Mouse (Mus musculus) layer of hippocampus, adult 11-12 months (tissue): ENCODE measurements around the gene Ralgapa2.

Experiments
- DNase-seq: peaks from one replicate; pipeline ENCODE4 v3.0.0; 2022; ENCODE audit warnings: low spot score

Ralgapa2 gene

GRCm38 (mm10) chr2:146428751-146429150 is 83.4 kb downstream of the Ralgapa2 start:
- no peak for DNase-seq

GRCm38 (mm10) chr2:146427380-146427779 is 84.8 kb downstream of the Ralgapa2 start:
- DNase-seq: no peak

GRCm38 (mm10) chr2:146426321-146426720 is 85.8 kb downstream of the Ralgapa2 start:
- DNase-seq: no peak

GRCm38 (mm10) chr2:146425235-146425634 is 86.9 kb downstream of the Ralgapa2 start:
- DNase-seq: peak; percentile 29

- DNase-seq: no peak
Observed at GRCm38 (mm10) chr2:146423710-146424301, 88.3 kb downstream of the Ralgapa2 start.

- no peak for DNase-seq
Observed at GRCm38 (mm10) chr2:146423032-146423691, 89.0 kb downstream of the Ralgapa2 start.

GRCm38 (mm10) chr2:146416283-146416682 is 95.9 kb downstream of the Ralgapa2 start:
- no peak for DNase-seq

GRCm38 (mm10) chr2:146414484-146415291 is 97.5 kb downstream of the Ralgapa2 start:
- peak; percentile 85 for DNase-seq

- no peak for DNase-seq
Observed at GRCm38 (mm10) chr2:146412733-146413132, 99.4 kb downstream of the Ralgapa2 start.

- no peak for DNase-seq
Observed at GRCm38 (mm10) chr2:146411904-146412303, 100.2 kb downstream of the Ralgapa2 start.

- no peak for DNase-seq
Observed at GRCm38 (mm10) chr2:146407078-146407477, 105.1 kb downstream of the Ralgapa2 start.

GRCm38 (mm10) chr2:146401588-146401987 is 110.6 kb downstream of the Ralgapa2 start:
- no peak for DNase-seq

- DNase-seq: no peak
Observed at GRCm38 (mm10) chr2:146400738-146401137, 111.4 kb downstream of the Ralgapa2 start.

- peak; percentile 46 for DNase-seq
Observed at GRCm38 (mm10) chr2:146398211-146398865, 113.8 kb downstream of the Ralgapa2 start.

GRCm38 (mm10) chr2:146387211-146387610 is 124.9 kb downstream of the Ralgapa2 start:
- no peak for DNase-seq

- DNase-seq: no peak
Observed at GRCm38 (mm10) chr2:146384582-146384981, 127.6 kb downstream of the Ralgapa2 start.

- DNase-seq: no peak
Observed at GRCm38 (mm10) chr2:146376293-146376692, 135.9 kb downstream of the Ralgapa2 start.

GRCm38 (mm10) chr2:146366098-146366497 is 146.0 kb downstream of the Ralgapa2 start:
- no peak for DNase-seq

GRCm38 (mm10) chr2:146365368-146365983 is 146.7 kb downstream of the Ralgapa2 start:
- no peak for DNase-seq

GRCm38 (mm10) chr2:146363483-146363882 is 148.7 kb downstream of the Ralgapa2 start:
- DNase-seq: peak; percentile 25

GRCm38 (mm10) chr2:146362932-146363331 is 149.2 kb downstream of the Ralgapa2 start:
- no peak for DNase-seq

GRCm38 (mm10) chr2:146361969-146362368 is 150.2 kb downstream of the Ralgapa2 start:
- DNase-seq: no peak
